Mouse (Mus musculus) liver, postnatal 0 days (tissue): ENCODE data around the gene Trim29. TPM values are rescaled to one million over a fixed set of nuclear protein-coding genes. Genes with fewer than 3 reads are reported as not detected.

Source experiments
- ATAC-seq: fragments of 200-750 bp; cut with Nextera tagmentation; 2 replicates; pipeline ENCODE4 v1.8.0; 2017; ENCODE audit warnings: mild to moderate bottlenecking, moderate library complexity
- DNase-seq: peaks from one replicate; pipeline ENCODE4 v3.0.0-alpha.2; 2016
- H3K27ac ChIP-seq: fragments of 300-500 bp; sonication (generic); 2 replicates; pipeline ENCODE4 v1.5.1; 2014; ENCODE audit warnings: antibody characterized with exemption, moderate library complexity, mild to moderate bottlenecking, low read depth
- H3K27me3 ChIP-seq: fragments of 300-500 bp; sonication (generic); 2 replicates; pipeline ENCODE4 v1.6.1; 2014; ENCODE audit warnings: low read length, control low read depth, mixed read lengths; ENCODE audit not compliant: insufficient read depth
- H3K36me3 ChIP-seq: fragments of 300-500 bp; sonication (generic); replicated peaks from 2 replicates; pipeline ENCODE4 v1.6.1; 2014; ENCODE audit warnings: mild to moderate bottlenecking, control low read depth, low read length, moderate library complexity, mixed read lengths; ENCODE audit not compliant: insufficient read depth
- H3K4me1 ChIP-seq: fragments of 300-500 bp; sonication (generic); 2 replicates; pipeline ENCODE4 v1.6.1; 2014; ENCODE audit warnings: antibody characterized with exemption, mild to moderate bottlenecking, control low read depth; ENCODE audit not compliant: insufficient read depth
- H3K4me2 ChIP-seq: fragments of 300-500 bp; sonication (generic); 2 replicates; pipeline ENCODE4 v1.6.1; 2014; ENCODE audit warnings: low read depth, mild to moderate bottlenecking, low read length, moderate library complexity, mixed read lengths
- H3K4me3 ChIP-seq: fragments of 300-500 bp; sonication (generic); 2 replicates; pipeline ENCODE4 v1.5.1; 2014; ENCODE audit warnings: low read depth, low read length
- H3K9ac ChIP-seq: fragments of 300-500 bp; sonication (generic); replicated peaks from 2 replicates; pipeline ENCODE4 v1.6.1; 2014; ENCODE audit warnings: mild to moderate bottlenecking, moderate library complexity
- H3K9me3 ChIP-seq: fragments of 300-500 bp; sonication (generic); 2 replicates; pipeline ENCODE4 v1.6.1; 2016; ENCODE audit warnings: mild to moderate bottlenecking, control low read depth, low read length, mixed read lengths
- CTCF ChIP-seq: sonication (generic); IDR thresholded peaks from 2 replicates; pipeline ENCODE4 v1.5.1; 2016; ENCODE audit warnings: antibody characterized with exemption, low read depth
- EP300 ChIP-seq: IDR thresholded peaks from 2 replicates; pipeline ENCODE4 v1.6.1; 2016; ENCODE audit warnings: antibody characterized with exemption, low read depth, mild to moderate bottlenecking
- WGBS: fragments of 180-500 bp; shearing (Covaris S2); extraction: QIAGEN DNeasy Blood & Tissue Kit; methylation state at CpG from one replicate; pipeline ENCODE4 v1.1.7; 2014; ENCODE audit not compliant: insufficient replicate concordance; 5-methylcytosine and 5-hydroxymethylcytosine counted together
- polyA plus RNA-seq: library from polyadenylated mRNA; unstranded; fragments of >200 nt; fragmentation: Nextera tagmentation; extraction: Ambion mirVana; gene quantifications from 2 replicates; pipeline ENCODE4 v1.2.1, GENCODE M21; 2015

Gene Trim29
- polyA plus RNA-seq, 1 experiment from 2014 or later, result 0.04 TPM

DNA sequence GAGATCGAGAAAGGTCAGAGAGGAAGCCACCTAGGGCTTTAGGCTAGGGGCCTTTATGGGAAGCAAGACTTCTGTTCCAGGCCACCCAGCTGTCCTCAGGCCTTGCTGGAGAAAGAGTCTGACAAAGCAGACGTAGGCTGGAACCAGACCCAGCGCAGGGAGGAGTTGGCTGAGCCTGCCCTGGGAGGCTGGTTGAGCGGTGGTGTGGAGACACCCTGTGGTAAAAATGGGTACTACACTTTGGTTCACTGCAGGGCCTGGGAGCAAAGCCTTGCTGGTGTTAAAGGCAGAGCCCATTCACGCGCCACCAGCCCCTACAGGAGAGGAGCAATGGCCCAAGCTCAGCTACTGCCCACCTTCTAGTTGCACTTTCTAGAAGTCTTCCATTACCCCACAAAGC, 26.4 kb upstream of the Trim29 start:
- no peak overlapping the region for H3K4me3 ChIP-seq
- peak; percentile 86 for DNase-seq
- H3K9me3 ChIP-seq, result no peaks in the 10 kb centered on the region
- H3K36me3 ChIP-seq, result no peaks in the 10 kb centered on the region
- no peak overlapping the region for H3K27ac ChIP-seq
- no peak overlapping the region for H3K4me2 ChIP-seq
- WGBS, result 13% methylated on average over 6 of the region's 6 CpGs
- H3K9ac ChIP-seq, result no peak overlapping the region
- peak; percentile 98 for TF ChIP-seq CTCF
- no peak for TF ChIP-seq EP300
- no peaks in the 10 kb centered on the region for H3K4me1 ChIP-seq
- peak; percentile 82 for ATAC-seq
- H3K27me3 ChIP-seq, result 0 out of 2 replicates have a peak, but pooled peaks cover 8% of the 10 kb centered on the region

- TF ChIP-seq CTCF (no peak), EP300 (no peak)
- H3K27me3 ChIP-seq, result 0 out of 2 replicates have a peak, but pooled peaks cover 8% of the 10 kb centered on the region
Observed at GRCm38 (mm10) chr9:43285281-43285680, 25.4 kb upstream of the Trim29 start.

DNA sequence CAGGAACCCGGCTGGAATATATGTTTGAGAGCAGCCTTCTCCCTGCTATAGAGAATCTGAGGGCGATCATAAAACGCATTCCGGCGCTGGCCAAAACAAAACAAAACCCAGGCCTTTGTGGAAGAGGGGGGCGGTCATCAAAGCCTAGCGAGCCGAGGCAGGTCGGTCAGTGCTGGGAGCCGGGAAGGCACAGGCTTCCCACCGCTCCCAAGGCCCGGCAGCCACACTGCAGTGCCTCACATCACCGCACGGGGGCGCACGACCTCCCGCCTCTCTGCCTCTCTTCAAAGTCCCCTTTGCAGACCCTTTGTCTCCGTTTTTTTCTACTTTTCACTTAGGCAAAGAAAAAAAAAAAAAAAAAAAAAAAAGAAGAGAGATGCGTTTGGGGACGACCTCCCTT, 23.8 kb upstream of the Trim29 start:
- Histone ChIP-seq H3K9me3 (no peaks in the 10 kb centered on the region), H3K36me3 (no peaks in the 10 kb centered on the region), H3K27ac (no peak overlapping the region), H3K4me3 (no peak overlapping the region), H3K27me3 (0 out of 2 replicates have a peak, but pooled peaks cover 8% of the 10 kb centered on the region), H3K4me2 (no peak overlapping the region), H3K4me1 (no peaks in the 10 kb centered on the region), H3K9ac (no peak overlapping the region)
- no peak for ATAC-seq
- WGBS, result 3% methylated on average over 20 of the region's 20 CpGs
- TF ChIP-seq EP300 (no peak), CTCF (peak; percentile 83)
- peak; percentile 71 for DNase-seq

More at GRCm38 (mm10) chr9:43285281-43285680, 25.4 kb upstream of the Trim29 start:
- ATAC-seq, result no peak
- Histone ChIP-seq H3K4me2 (no peak overlapping the region), H3K36me3 (no peaks in the 10 kb centered on the region), H3K9ac (no peak overlapping the region), H3K4me3 (no peak overlapping the region), H3K9me3 (no peaks in the 10 kb centered on the region), H3K27ac (no peak overlapping the region), H3K4me1 (no peaks in the 10 kb centered on the region)
- no peak for DNase-seq
- 81% methylated on average over 4 of the region's 4 CpGs for WGBS

GRCm38 (mm10) chr9:43293058-43293457, 17.6 kb upstream of the Trim29 start:
- Histone ChIP-seq H3K4me1 (no peaks in the 10 kb centered on the region), H3K36me3 (no peaks in the 10 kb centered on the region), H3K4me2 (no peak overlapping the region), H3K9me3 (no peaks in the 10 kb centered on the region), H3K27me3 (no peaks in the 10 kb centered on the region), H3K27ac (no peak overlapping the region), H3K4me3 (no peak overlapping the region), H3K9ac (no peak overlapping the region)
- no peak for DNase-seq
- ATAC-seq, result no peak
- WGBS, result 73% methylated on average over 6 of the region's 6 CpGs
- TF ChIP-seq EP300 (no peak), CTCF (no peak)

GRCm38 (mm10) chr9:43300394-43300793, 10.3 kb upstream of the Trim29 start:
- H3K27me3 ChIP-seq, result no peaks in the 10 kb centered on the region
- no peak for DNase-seq
- no peaks in the 10 kb centered on the region for H3K36me3 ChIP-seq
- no peak for ATAC-seq
- no peak overlapping the region for H3K27ac ChIP-seq
- no peak overlapping the region for H3K9ac ChIP-seq
- H3K4me1 ChIP-seq, result no peaks in the 10 kb centered on the region
- H3K4me2 ChIP-seq, result no peak overlapping the region
- 54% methylated on average over 10 of the region's 10 CpGs for WGBS
- no peak overlapping the region for H3K4me3 ChIP-seq
- H3K9me3 ChIP-seq, result no peaks in the 10 kb centered on the region
- no peak for TF ChIP-seq CTCF
- no peak for TF ChIP-seq EP300

GRCm38 (mm10) chr9:43302989-43303388, 7.7 kb upstream of the Trim29 start:
- no peak for TF ChIP-seq EP300
- no peak for TF ChIP-seq CTCF
- peak; percentile 27; the same call in 1 of the 2 replicates for ATAC-seq
- WGBS, result 36% methylated on average over 4 of the region's 4 CpGs

GRCm38 (mm10) chr9:43305882-43306281, 4.8 kb upstream of the Trim29 start:
- Histone ChIP-seq H3K36me3 (no peaks in the 10 kb centered on the region), H3K4me3 (no peak overlapping the region), H3K4me2 (no peak overlapping the region), H3K27me3 (no peaks in the 10 kb centered on the region), H3K27ac (no peak overlapping the region), H3K4me1 (no peaks in the 10 kb centered on the region), H3K9me3 (no peaks in the 10 kb centered on the region), H3K9ac (no peak overlapping the region)
- no peak for DNase-seq
- no peak for ATAC-seq
- TF ChIP-seq EP300 (no peak), CTCF (no peak)
- WGBS, result 31% methylated on average over 6 of the region's 6 CpGs

More at GRCm38 (mm10) chr9:43302989-43303388, 7.7 kb upstream of the Trim29 start:
- DNase-seq, result no peak
- no peak overlapping the region for H3K27ac ChIP-seq
- no peak overlapping the region for H3K9ac ChIP-seq
- H3K36me3 ChIP-seq, result no peaks in the 10 kb centered on the region
- no peak overlapping the region for H3K4me3 ChIP-seq
- no peak overlapping the region for H3K4me2 ChIP-seq
- H3K9me3 ChIP-seq, result no peaks in the 10 kb centered on the region
- H3K4me1 ChIP-seq, result no peaks in the 10 kb centered on the region
- H3K27me3 ChIP-seq, result no peaks in the 10 kb centered on the region
